ENCODE assay signal across 10 mouse cellular contexts in genomic region chr15:80572291-80572690, GRCm38 (mm10). TPM values are rescaled to one million over a fixed set of nuclear protein-coding genes. Genes with fewer than 3 reads are reported as not detected.
DNase-seq lines count a peak whose midpoint lies in the region; ATAC-seq and TF ChIP-seq lines count a peak whose summit lies in the region.
"Had no signal": no experiment of that assay in that cellular context is flagged by ENCODE, and none has a peak within 500 bp of the region (broad histone marks: within the 10 kb centered on the region; RNA-seq: fewer than 3 reads in every experiment).

Gene Grap2 (plus strand): TSS chr15:80572594.

- DNase-seq in ES-E14 (ENCODE audit: low read depth, low spot score) = no peak
- DNase-seq in lung, postnatal 25 days (ENCODE audit: low spot score) = peak; percentile 75
- peak; percentile 81 for DNase-seq in splenic B cell, adult 2 months (ENCODE audit: low read depth, low spot score)
- DNase-seq in midbrain, embryonic 11.5 days (ENCODE audit: low spot score, missing footprints) = no peak
- DNase-seq in right cerebral cortex, postnatal 25 days = no peak
- DNase-seq in cerebellum, adult 2 months = no peak
- DNase-seq: kidney, postnatal 25 days had no signal

- TF ChIP-seq POLR2A in cerebellum, adult 2 months (IDR thresholded peaks at IDR 0.05; ENCODE audit: borderline replicate concordance, insufficient read depth, low read length) = no peak

- H3K4me3 ChIP-seq in ES-E14 (ENCODE audit: insufficient read depth in 1 of 2, low read depth in 1 of 2, low read length in 2 of 2, poor library complexity in 1 of 2, severe bottlenecking in 1 of 2) = peak within 1 kb of the TSS; percentile 7 to 28; a peak in 2 of 4 replicates
- no peak within 1 kb of the TSS for H3K4me3 ChIP-seq in midbrain, embryonic 11.5 days (ENCODE audit: low read depth, low read length)
- no peak within 1 kb of the TSS for H3K4me3 ChIP-seq in cerebellum, adult 2 months (replicated peaks; ENCODE audit: insufficient read depth, low read depth, low read length)
- H3K4me3 ChIP-seq: forebrain, embryonic 15.5 days; midbrain, embryonic 12.5 days had no signal

- H3K36me3 ChIP-seq in ES-E14 (ENCODE audit: control insufficient read depth, insufficient read depth, low read length, poor library complexity, severe bottlenecking) = no peaks in the 10 kb centered on the region
- H3K36me3 ChIP-seq in splenic B cell, adult 2 months (ENCODE audit: control insufficient read depth, insufficient read depth, low read length, poor library complexity, severe bottlenecking) = peaks cover 2% of the 10 kb centered on the region; the same call in 1 of the 2 replicates
- no peaks in the 10 kb centered on the region for H3K36me3 ChIP-seq in midbrain, embryonic 11.5 days (ENCODE audit: control insufficient read depth, insufficient read depth, low read length)
- H3K36me3 ChIP-seq: forebrain, embryonic 15.5 days; midbrain, embryonic 12.5 days had no signal

- no peak for TF ChIP-seq CTCF in cerebellum, adult 2 months (IDR thresholded peaks at IDR 0.05; ENCODE audit: borderline replicate concordance, insufficient read depth, low read depth, low read length)

- in situ Hi-C loops in ES-E14 (cut with MboI; ENCODE audit: low sequenced_read_pairs in 2 of 2, unreplicated experiment in 2 of 2) = no loop called here

- H3K4me2 ChIP-seq in midbrain, embryonic 11.5 days = no peak within 1 kb of the TSS
- H3K4me2 ChIP-seq: forebrain, embryonic 15.5 days; midbrain, embryonic 12.5 days had no signal

- H3K27ac ChIP-seq in ES-E14 (ENCODE audit: insufficient read depth, low read depth, low read length, poor library complexity, severe bottlenecking) = no peak within 1 kb of the TSS
- no peak within 1 kb of the TSS for H3K27ac ChIP-seq in midbrain, embryonic 11.5 days (ENCODE audit: low read depth, low read length)
- H3K27ac ChIP-seq in cerebellum, adult 2 months (ENCODE audit: insufficient read depth, low read length) = no peak within 1 kb of the TSS
- H3K27ac ChIP-seq: forebrain, embryonic 15.5 days; midbrain, embryonic 12.5 days had no signal

- WGBS in midbrain, embryonic 11.5 days = 52% methylated on average over 12 of the region's 12 CpGs
- WGBS in cerebellum, adult 2 months = 89% methylated on average over 12 of the region's 12 CpGs

- ATAC-seq in granulocyte monocyte progenitor cell, adult 5-6 weeks (replicated peaks; ENCODE audit: poor library complexity, severe bottlenecking) = peak; percentile 95
- ATAC-seq in midbrain, embryonic 11.5 days (ENCODE audit: low FRiP score) = no peak
- ATAC-seq: forebrain, embryonic 15.5 days had no signal

- H3K27me3 ChIP-seq in splenic B cell, adult 2 months (ENCODE audit: control insufficient read depth, insufficient read depth, low read length, poor library complexity, severe bottlenecking) = no peaks in the 10 kb centered on the region
- H3K27me3 ChIP-seq in midbrain, embryonic 11.5 days (ENCODE audit: control insufficient read depth, insufficient read depth, low read length) = no peaks in the 10 kb centered on the region
- H3K27me3 ChIP-seq in cerebellum, adult 2 months (ENCODE audit: control insufficient read depth, insufficient read depth, low read length) = no peaks in the 10 kb centered on the region
- H3K27me3 ChIP-seq: forebrain, embryonic 15.5 days had no signal

- H3K9me3 ChIP-seq in ES-E14 (ENCODE audit: control insufficient read depth, insufficient read depth, low read depth, low read length) = no peaks in the 10 kb centered on the region
- H3K9me3 ChIP-seq in midbrain, embryonic 11.5 days (ENCODE audit: control insufficient read depth, low read length) = no peaks in the 10 kb centered on the region
- H3K9me3 ChIP-seq: forebrain, embryonic 15.5 days; midbrain, embryonic 12.5 days had no signal

- H3K4me1 ChIP-seq in ES-E14 (ENCODE audit: control insufficient read depth in 2 of 2, insufficient read depth in 2 of 2, low read length in 2 of 2, poor library complexity in 1 of 2) = peaks cover 4 to 9% of the 10 kb centered on the region in 2 experiments; a peak in 1 of 4 replicates
- peaks cover 4% of the 10 kb centered on the region; the same call in 1 of the 2 replicates for H3K4me1 ChIP-seq in midbrain, embryonic 11.5 days (ENCODE audit: control insufficient read depth, insufficient read depth, low read length)
- H3K4me1 ChIP-seq in cerebellum, adult 2 months (ENCODE audit: control insufficient read depth, insufficient read depth, low read length) = peaks cover 3% of the 10 kb centered on the region; the same call in 1 of the 2 replicates

- H3K9ac ChIP-seq in ES-E14 (ENCODE audit: insufficient read depth, low read depth, low read length, poor library complexity, severe bottlenecking) = no peak within 1 kb of the TSS
- H3K9ac ChIP-seq in midbrain, embryonic 11.5 days (ENCODE audit: low read length) = no peak within 1 kb of the TSS
- H3K9ac ChIP-seq: forebrain, embryonic 15.5 days; midbrain, embryonic 12.5 days had no signal

TF ChIP-seq in ES-E14, 5 proteins besides CTCF, POLR2A, EP300 and RAD21:
- no peak for TF ChIP-seq ZC3H11A (IDR thresholded peaks at IDR 0.05; ENCODE audit: borderline replicate concordance, low read depth, low read length)
- no peak for TF ChIP-seq ZNF384 (IDR thresholded peaks at IDR 0.05; ENCODE audit: low read depth, low read length)
- no peak for TF ChIP-seq CHD2 (IDR thresholded peaks at IDR 0.05; ENCODE audit: low read depth, low read length)

RNA-seq across cellular contexts. Expression of gene Grap2, which starts in this region (rescaled TPM):
- 0.05 and 0.45 TPM in 2 replicates for total RNA-seq in ES-E14 (2012; rRNA removed)
- not detected in 2 replicates for total RNA-seq in granulocyte monocyte progenitor cell, adult 5-6 weeks (2014; fragmentation: Nextera tagmentation)
- 0.21 TPM in 1 of 2 replicates, not detected in the other for total RNA-seq in granulocyte monocyte progenitor cell, adult 5-6 weeks (2017)
- 4.9 and 5.0 TPM in 2 replicates for polyA plus RNA-seq in midbrain, embryonic 11.5 days (2014; fragmentation: Nextera tagmentation; extraction: Ambion mirVana)
- polyA plus RNA-seq in cerebellum, adult 2 months (2012; rRNA removed) = 0.08 and 0.16 TPM in 2 replicates

Comparison
In these comparisons a context has a peak if more than half of its experiments do, and no peak if none do; other contexts are left out.
1. Peak in ATAC-seq in granulocyte monocyte progenitor cell, adult 5-6 weeks; RNA of the gene not detected or under 1 TPM.
2. DNase-seq: peak in lung, postnatal 25 days (single experiment) and splenic B cell, adult 2 months (single experiment); none in ES-E14 (single experiment), midbrain, embryonic 11.5 days (single experiment), right cerebral cortex, postnatal 25 days (single experiment) and cerebellum, adult 2 months (0 of 2).
3. H3K4me3 ChIP-seq: peak in ES-E14 (2 of 2); none in midbrain, embryonic 11.5 days (single experiment) and cerebellum, adult 2 months (single experiment).